Mouse (Mus musculus) adrenal gland, adult 18-20 months (tissue): ENCODE measurements around the gene Nfe2l1. TPM values are rescaled to one million over a fixed set of nuclear protein-coding genes. Genes with fewer than 3 reads are reported as not detected.
"Not testable (repeated sequence)": the region's sequence is repeated elsewhere in the genome, so short reads cannot be mapped to it uniquely, and the experiment has no call there.

ENCODE experiments used
- DNase-seq, 2 experiments: peaks; one replicate each; pipeline ENCODE4 v3.0.0; 2021 to 2022; ENCODE audit warnings: low spot score in 2 of 2
- long read RNA-seq, 2 experiments: library from polyadenylated mRNA; stranded (forward); transcript quantifications; one replicate each; pipeline ENCODE4 v2.0.0; 2021
- total RNA-seq, 2 experiments: library from RNA; stranded (reverse); gene quantifications; 1 replicate in 1 of 2; 2 replicates in 1 of 2; pipeline ENCODE4 v1.2.3; 2021

The Nfe2l1 gene
- 100 to 1,000 TPM; 458 to 704 TPM for total RNA-seq
- long read RNA-seq, experiment 1, full-length matches to known transcripts = 226 of 325 reads
- long read RNA-seq, experiment 1, partial matches to known transcripts = 34 of 325 reads
- long read RNA-seq, experiment 1, other reads (novel, unspliced or antisense) = 65 of 325 reads
- long read RNA-seq, experiment 2, full-length matches to known transcripts = 311 of 865 reads
- long read RNA-seq, experiment 2, partial matches to known transcripts = 115 of 865 reads
- long read RNA-seq, experiment 2, other reads (novel, unspliced or antisense) = 439 of 865 reads

DNA sequence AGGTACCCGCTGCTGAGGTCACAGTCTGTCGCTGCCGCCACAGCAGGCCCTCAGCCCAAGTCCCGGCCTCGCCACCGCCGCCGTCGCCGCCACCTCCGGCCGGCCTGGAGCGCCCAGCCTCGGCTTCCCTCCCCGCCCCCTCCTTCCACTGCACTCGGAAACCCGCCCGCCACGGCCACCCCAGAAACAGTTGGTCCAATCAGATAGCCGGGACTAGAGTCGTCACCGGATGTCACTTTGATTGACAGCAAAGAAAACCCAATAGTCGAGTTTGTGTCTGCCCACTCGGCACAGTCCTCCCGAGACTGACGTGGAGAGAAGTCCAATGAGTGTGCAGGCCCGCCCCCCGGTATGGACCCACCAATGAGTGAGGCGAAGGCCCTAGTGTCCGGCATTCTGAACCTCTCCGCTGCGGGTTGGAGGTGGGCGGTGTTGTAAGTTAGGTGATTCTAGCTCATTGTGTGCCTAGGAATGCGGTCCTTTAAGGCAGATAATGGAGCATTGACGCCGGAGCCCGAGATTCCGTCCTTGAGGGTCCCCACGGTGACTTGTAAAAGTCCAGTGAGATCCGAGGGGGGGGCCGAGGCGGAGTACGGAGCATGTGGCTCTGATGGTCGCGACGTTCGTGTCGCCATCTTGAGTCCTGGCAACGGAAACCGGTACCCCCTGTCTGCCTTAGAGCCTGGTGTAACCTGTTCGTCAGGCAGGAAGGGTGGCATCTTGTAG lies at the start of gene Nfe2l1:
Gene Nfe2l1, minus strand, starts transcription at position 156 of the 726 bp plus-strand sequence.
- peak; percentile 89 to 91 for DNase-seq

- no peak for DNase-seq
These were observed 49.6 kb upstream of the Nfe2l1 start for GRCm38 (mm10) chr11:96879359-96879758.

DNA sequence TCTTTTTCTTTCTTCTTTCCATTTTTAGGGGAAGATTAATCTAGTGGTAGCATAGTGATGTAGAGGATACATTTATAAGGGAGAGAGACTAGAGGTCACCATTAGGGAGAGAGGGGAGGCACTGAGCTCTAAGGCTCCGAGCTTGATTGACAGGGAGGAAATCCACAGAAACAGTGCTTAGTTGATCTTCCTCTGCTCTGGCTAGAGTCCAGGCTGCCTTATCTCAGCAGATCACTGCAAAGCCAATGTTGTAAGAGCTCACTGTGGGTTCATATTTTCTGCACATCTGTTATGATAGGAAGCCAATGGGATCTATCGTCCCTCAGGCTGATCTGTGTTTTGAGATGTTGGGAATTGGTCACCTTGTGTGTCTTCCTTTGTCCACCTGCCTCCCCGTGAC lies 48.9 kb upstream of the Nfe2l1 start:
- no peak for DNase-seq

- no peak for DNase-seq
These were observed 47.3 kb upstream of the Nfe2l1 start for GRCm38 (mm10) chr11:96877071-96877470.

DNA sequence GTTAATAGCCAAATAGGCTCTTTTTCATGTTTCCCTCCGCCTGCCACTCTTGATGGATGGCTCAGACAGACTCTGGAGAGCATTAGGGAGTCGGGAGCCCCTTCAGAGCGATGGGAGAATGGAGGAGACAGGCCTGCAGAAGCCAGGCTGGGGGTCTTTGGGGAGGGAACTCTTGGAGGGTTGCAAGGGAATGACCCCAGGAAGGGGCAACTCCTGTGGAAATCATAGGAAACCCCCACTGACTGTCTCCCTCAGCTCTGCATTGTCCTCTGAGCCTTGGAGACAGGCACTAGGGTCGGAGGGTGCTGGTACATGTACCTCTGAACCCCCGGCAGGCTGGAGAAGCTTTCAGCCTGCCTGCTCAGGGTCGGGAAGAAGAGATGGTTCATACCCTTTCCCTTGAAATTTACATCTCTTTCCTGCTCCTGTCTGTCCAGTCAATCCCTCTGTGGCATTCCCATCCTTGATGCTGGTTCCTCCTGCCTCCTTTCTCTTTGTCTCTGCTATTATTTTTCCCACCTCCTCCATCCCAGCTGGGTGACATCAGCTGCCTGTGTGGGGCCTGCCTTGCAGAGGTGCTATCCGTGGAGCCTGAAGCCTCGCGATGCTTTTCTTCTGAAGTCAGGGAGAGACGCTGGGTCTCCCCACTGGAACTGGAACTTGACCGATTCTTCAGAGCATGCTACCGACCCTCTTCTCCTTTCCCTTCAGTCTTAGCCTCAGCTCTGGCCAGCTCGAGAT lies 46.7 kb upstream of the Nfe2l1 start:
- DNase-seq = no peak

GRCm38 (mm10) chr11:96875745-96876144 lies 46.0 kb upstream of the Nfe2l1 start:
- DNase-seq = peak; percentile 64 to 74

GRCm38 (mm10) chr11:96875270-96875669 lies 45.5 kb upstream of the Nfe2l1 start:
- DNase-seq = no peak

- DNase-seq = no peak
These were observed 43.9 kb upstream of the Nfe2l1 start for GRCm38 (mm10) chr11:96873601-96874140.

DNA sequence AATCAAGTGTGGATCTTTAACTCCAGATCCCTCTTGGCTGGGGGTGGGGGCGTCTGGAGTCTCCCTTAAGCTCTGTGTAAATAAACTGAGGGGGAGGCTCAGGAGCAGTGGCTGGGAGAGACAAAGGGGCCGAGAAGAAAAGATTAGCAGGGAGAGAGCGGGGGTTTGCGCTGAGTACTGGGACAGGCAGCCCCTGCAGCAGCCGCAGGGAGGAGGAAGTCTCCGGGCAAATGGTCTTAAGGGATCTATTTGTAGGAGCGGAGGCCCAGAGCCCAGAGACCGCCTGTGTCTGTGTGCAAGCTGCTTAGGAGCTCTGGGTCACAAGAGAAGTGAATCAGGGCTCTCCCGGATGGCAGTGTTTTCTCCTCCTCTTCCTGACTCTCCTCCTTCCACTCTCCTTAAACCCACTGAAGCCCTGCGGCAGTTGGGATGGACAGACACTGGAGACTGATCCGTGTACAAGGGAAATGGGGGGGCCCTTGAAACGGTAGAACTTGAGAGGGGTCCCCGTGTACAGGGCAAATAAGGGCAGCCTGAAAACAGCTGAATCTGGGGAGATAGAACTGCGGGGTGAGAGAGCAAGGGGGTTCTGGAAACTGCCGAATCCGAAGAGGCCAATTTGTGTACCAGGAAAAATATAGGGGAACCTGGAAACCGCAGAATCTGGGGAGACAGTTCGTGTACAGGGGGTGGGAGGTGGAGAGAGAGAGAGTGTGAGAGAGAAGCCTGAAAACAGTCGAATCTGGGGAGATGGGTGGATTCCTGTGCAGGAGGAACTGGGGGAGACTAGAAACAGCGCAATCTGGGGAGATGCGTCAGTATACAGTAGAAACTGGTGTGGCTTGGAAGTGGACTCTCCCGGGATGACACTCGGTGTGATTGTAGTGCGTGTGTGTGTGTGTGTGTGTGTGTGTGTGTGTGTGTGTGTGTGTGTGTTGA lies 42.9 kb upstream of the Nfe2l1 start:
- DNase-seq = no peak

GRCm38 (mm10) chr11:96867149-96867548 lies 37.4 kb upstream of the Nfe2l1 start:
- DNase-seq = peak; percentile 67 to 68

GRCm38 (mm10) chr11:96863206-96863995 lies 33.6 kb upstream of the Nfe2l1 start:
- no peak for DNase-seq

DNA sequence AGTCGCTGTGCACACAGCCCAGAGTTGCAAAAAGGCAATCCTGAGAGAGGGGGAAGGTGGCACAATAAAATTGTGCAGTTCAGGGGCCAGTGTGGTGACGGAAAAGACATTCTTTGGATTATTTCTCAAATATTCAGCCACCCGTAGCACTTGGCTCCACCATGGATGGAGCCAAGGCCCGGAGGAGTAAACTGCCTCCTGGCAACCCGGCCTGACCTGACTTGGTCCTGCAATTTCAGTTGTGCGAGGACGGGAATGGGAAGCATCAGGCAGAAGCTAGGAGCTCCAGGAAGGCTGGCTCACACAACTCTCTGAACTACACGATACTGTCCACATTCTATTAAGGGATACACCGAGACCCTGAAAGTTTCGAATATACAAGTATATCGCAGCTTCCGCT lies 32.8 kb upstream of the Nfe2l1 start:
- no peak for DNase-seq

GRCm38 (mm10) chr11:96861878-96862289 lies 32.1 kb upstream of the Nfe2l1 start:
- peak; percentile 99 for DNase-seq

GRCm38 (mm10) chr11:96861446-96861845 lies 31.7 kb upstream of the Nfe2l1 start:
- no peak for DNase-seq

- peak; percentile 81 to 84 for DNase-seq
These were observed 30.8 kb upstream of the Nfe2l1 start for GRCm38 (mm10) chr11:96860564-96860963.

DNA sequence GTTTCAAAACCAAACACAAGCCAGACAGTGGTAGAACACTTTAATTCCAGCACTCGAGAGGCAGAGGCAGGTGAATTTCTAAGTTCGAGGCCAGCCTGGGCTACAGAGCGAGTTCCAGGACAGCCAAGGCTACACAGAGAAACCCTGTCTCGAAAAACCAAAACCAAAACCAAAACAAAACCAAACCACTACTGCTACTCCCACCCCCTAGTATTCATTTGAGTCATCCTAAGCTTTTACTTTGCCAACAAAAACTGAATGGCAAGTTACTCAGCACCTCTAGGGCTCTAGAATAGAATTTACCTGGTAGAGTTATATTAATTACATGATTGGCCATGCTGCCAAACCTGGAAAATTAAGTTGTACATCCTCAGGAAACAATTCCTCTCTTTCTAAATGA lies 29.9 kb upstream of the Nfe2l1 start:
- DNase-seq = no peak

DNA sequence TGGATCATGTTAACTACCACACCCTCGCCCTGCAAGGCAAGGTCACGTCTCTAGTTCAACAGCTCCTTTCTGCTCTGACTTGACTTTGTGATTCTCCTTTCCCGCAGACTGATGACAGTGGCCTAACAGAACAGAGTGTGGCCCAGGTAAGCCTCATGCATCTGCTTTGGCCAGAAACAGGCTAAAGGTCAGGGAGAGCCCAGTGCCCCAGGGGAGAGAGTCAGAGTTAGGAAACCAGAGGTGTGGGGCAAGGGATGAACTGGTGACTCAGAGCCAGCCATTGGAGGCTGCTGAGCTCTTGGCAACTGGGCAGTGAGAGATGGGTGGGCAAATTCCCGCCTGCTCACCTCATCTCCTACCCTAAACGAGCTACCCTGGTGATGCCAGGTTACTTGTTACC lies 27.7 kb upstream of the Nfe2l1 start:
- DNase-seq = no peak

- DNase-seq = peak; percentile 64 to 67
These were observed 20.1 kb upstream of the Nfe2l1 start, which contains the start of gene Copz2 for GRCm38 (mm10) chr11:96849681-96850467. TSS of gene Copz2 (plus strand) at chr11:96849870.

- not testable (repeated sequence) for DNase-seq
These were observed 19.4 kb upstream of the Nfe2l1 start for GRCm38 (mm10) chr11:96849145-96849544.
